20 mouse cellular contexts compared by ENCODE assay signal in genomic region chr19:17369581-17369980, GRCm38 (mm10). TPM values are rescaled to one million over a fixed set of nuclear protein-coding genes. Genes with fewer than 3 reads are reported as not detected.
A peak's percentile ranks its signal among the peaks of the same experiment; 100 is the strongest.
DNase-seq lines count a peak whose midpoint lies in the region; ATAC-seq and TF ChIP-seq lines count a peak whose summit lies in the region.
"Had no signal": no experiment of that assay in that cellular context is flagged by ENCODE, and none has a peak within 500 bp of the region (broad histone marks: within the 10 kb centered on the region; RNA-seq: fewer than 3 reads in every experiment).

No protein-coding gene starts in this region.

- no peaks in the 10 kb centered on the region for H3K36me3 ChIP-seq in stomach, postnatal 0 days (ENCODE audit: control insufficient read depth, insufficient read depth, low read length)
- H3K36me3 ChIP-seq: embryonic facial prominence, embryonic 13.5 days; forebrain, embryonic 12.5 days; heart, embryonic 10.5 days; hindbrain, embryonic 12.5 days had no signal

- H3K4me1 ChIP-seq in stomach, postnatal 0 days (replicated peaks; ENCODE audit: control insufficient read depth, insufficient read depth) = no peaks in the 10 kb centered on the region
- H3K4me1 ChIP-seq: embryonic facial prominence, embryonic 13.5 days; forebrain, embryonic 12.5 days; hindbrain, embryonic 12.5 days had no signal

- DNase-seq in kidney, adult 8-10 months = peak; percentile 43 to 65
- DNase-seq in kidney, adult 18-20 months = no peak
- peak; percentile 57 to 67 for DNase-seq in kidney, postnatal 36 days
- no peak for DNase-seq in kidney, postnatal 14 days
- DNase-seq in R1 (ENCODE audit: low read depth, low spot score) = peak; percentile 13
- DNase-seq in stomach, postnatal 0 days (ENCODE audit: low spot score) = no peak
- DNase-seq in ovary, postnatal 10 days (ENCODE audit: low spot score) = no peak
- DNase-seq: adrenal gland, postnatal 10 days; cerebellum, adult 18-20 months; cerebellum, adult 9-11 months; cerebellum, postnatal 36 days; gastrocnemius, postnatal 10 days; heart, adult 18-20 months; heart, postnatal 10 days; heart, postnatal 4 days had no signal

- ATAC-seq in stomach, postnatal 0 days (ENCODE audit: low FRiP score, low TSS enrichment) = no peak
- ATAC-seq: forebrain, embryonic 16.5 days had no signal

- no peak overlapping the region for H3K4me3 ChIP-seq in stomach, postnatal 0 days (ENCODE audit: low read depth, low read length)
- H3K4me3 ChIP-seq: embryonic facial prominence, embryonic 13.5 days; forebrain, embryonic 12.5 days; heart, embryonic 10.5 days; hindbrain, embryonic 12.5 days had no signal

- WGBS in stomach, postnatal 0 days = 47% methylated on average over 7 of the region's 7 CpGs

- no peak overlapping the region for H3K9ac ChIP-seq in stomach, postnatal 0 days (ENCODE audit: low read length)
- H3K9ac ChIP-seq: embryonic facial prominence, embryonic 13.5 days; forebrain, embryonic 12.5 days; hindbrain, embryonic 12.5 days had no signal

- peak; percentile 23; the same call in 1 of the 2 replicates for TF ChIP-seq CTCF in stomach, postnatal 0 days (IDR thresholded peaks at IDR 0.05; ENCODE audit: low read depth)

- TF ChIP-seq EP300 in stomach, postnatal 0 days (optimal IDR thresholded peaks at IDR 0.05) = no peak

- no peak overlapping the region for H3K27ac ChIP-seq in stomach, postnatal 0 days (replicated peaks)
- H3K27ac ChIP-seq: embryonic facial prominence, embryonic 13.5 days; forebrain, embryonic 12.5 days; heart, embryonic 10.5 days; hindbrain, embryonic 12.5 days had no signal

- no peak overlapping the region for H3K4me2 ChIP-seq in stomach, postnatal 0 days (replicated peaks; ENCODE audit: low read depth)
- H3K4me2 ChIP-seq: embryonic facial prominence, embryonic 13.5 days; forebrain, embryonic 12.5 days; hindbrain, embryonic 12.5 days had no signal

- no peaks in the 10 kb centered on the region for H3K9me3 ChIP-seq in stomach, postnatal 0 days (ENCODE audit: control insufficient read depth, low read length)
- H3K9me3 ChIP-seq: embryonic facial prominence, embryonic 13.5 days; forebrain, embryonic 12.5 days; heart, embryonic 10.5 days; hindbrain, embryonic 12.5 days had no signal

- H3K27me3 ChIP-seq in stomach, postnatal 0 days (ENCODE audit: control insufficient read depth, insufficient read depth, low read length) = no peaks in the 10 kb centered on the region
- H3K27me3 ChIP-seq: embryonic facial prominence, embryonic 13.5 days; forebrain, embryonic 12.5 days; hindbrain, embryonic 12.5 days had no signal

RNA-seq across cellular contexts. Expression of gene Gcnt1, which starts 3.1 kb away (rescaled TPM):
- polyA plus RNA-seq in stomach, postnatal 0 days (2015; fragmentation: Nextera tagmentation; extraction: Ambion mirVana) = 1.4 and 1.5 TPM in 2 replicates

RNA-seq across cellular contexts. Expression of gene Rfk, which starts 24.3 kb away (rescaled TPM):
- polyA plus RNA-seq in stomach, postnatal 0 days (2015; fragmentation: Nextera tagmentation; extraction: Ambion mirVana) = 145 and 153 TPM in 2 replicates

Comparison
In these comparisons a context has a peak if more than half of its experiments do, and no peak if none do; other contexts are left out.
1. DNase-seq: peak in kidney, adult 8-10 months (2 of 2), kidney, postnatal 36 days (2 of 2) and R1 (single experiment); none in kidney, adult 18-20 months (single experiment), kidney, postnatal 14 days (single experiment), stomach, postnatal 0 days (single experiment) and ovary, postnatal 10 days (single experiment).